Mouse (Mus musculus): ENCODE data around the gene Cdk2ap2. TPM values are rescaled to one million over a fixed set of nuclear protein-coding genes. Genes with fewer than 3 reads are reported as not detected.

Gene Cdk2ap2
- total and polyA plus RNA-seq, 2 experiments: 33.9 to 198 TPM

GRCm38 (mm10) chr19:4144550-4145498 is 47.8 kb downstream of the Cdk2ap2 start:
- Histone ChIP-seq H3K27me3 (ENCODE audit: control insufficient read depth, insufficient read depth, low read length) (no peaks in the 10 kb centered on the region), H3K4me3 (ENCODE audit: insufficient read depth, low read depth, low read length) (no peak overlapping the region), H3K27ac (replicated peaks; ENCODE audit: insufficient read depth, low read depth, low read length) (peak overlapping the region; percentile 21; the same call in 1 of the 2 replicates), H3K36me3 (ENCODE audit: control insufficient read depth, insufficient read depth, low read length) (no peaks in the 10 kb centered on the region), H3K4me1 (ENCODE audit: control insufficient read depth, insufficient read depth, low read length) (peaks cover 12% of the 10 kb centered on the region), H3K79me2 (ENCODE audit: control insufficient read depth, insufficient read depth, low read length) (peaks cover 10% of the 10 kb centered on the region; the same call in 1 of the 2 replicates), H3K9ac (ENCODE audit: low read depth, low read length) (no peak overlapping the region)
- TF ChIP-seq POLR2A (IDR thresholded peaks at IDR 0.05; ENCODE audit: extremely low read depth, insufficient read depth, low read length) (no peak), CTCF (IDR thresholded peaks at IDR 0.05; ENCODE audit: low read depth, low read length) (no peak)
- DNase-seq (ENCODE audit: extremely low read depth, low read depth, low spot score): no peak
- WGBS: 85% methylated on average over 16 of the region's 16 CpGs

DNA sequence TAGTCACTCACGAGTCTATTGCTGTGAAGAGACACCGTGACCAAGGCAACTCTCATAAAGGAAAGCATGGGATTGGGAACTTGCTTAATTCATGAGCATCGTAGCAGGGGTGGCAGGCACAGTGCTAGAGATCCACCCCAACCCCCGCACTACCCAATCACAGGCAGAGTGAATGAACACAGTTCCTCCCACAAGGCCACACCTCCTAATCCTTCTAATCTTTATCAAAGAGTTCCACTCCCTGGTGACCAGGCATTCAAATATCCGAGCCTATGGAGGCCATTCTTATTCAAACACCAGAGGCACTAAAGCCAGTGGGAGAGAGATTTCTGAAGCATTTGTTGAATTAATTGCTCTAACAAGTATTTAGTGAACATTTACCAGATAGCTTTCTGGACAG is 49.0 kb downstream of the Cdk2ap2 start:
- Histone ChIP-seq H3K4me1 (ENCODE audit: control insufficient read depth, insufficient read depth, low read length) (peaks cover 18% of the 10 kb centered on the region), H3K27ac (replicated peaks; ENCODE audit: insufficient read depth, low read depth, low read length) (no peak overlapping the region), H3K79me2 (ENCODE audit: control insufficient read depth, insufficient read depth, low read length) (peaks cover 15% of the 10 kb centered on the region; the same call in 1 of the 2 replicates), H3K36me3 (ENCODE audit: control insufficient read depth, insufficient read depth, low read length) (no peaks in the 10 kb centered on the region), H3K4me3 (ENCODE audit: insufficient read depth, low read depth, low read length) (no peak overlapping the region), H3K27me3 (ENCODE audit: control insufficient read depth, insufficient read depth, low read length) (no peaks in the 10 kb centered on the region), H3K9ac (ENCODE audit: low read depth, low read length) (no peak overlapping the region)
- TF ChIP-seq POLR2A (IDR thresholded peaks at IDR 0.05; ENCODE audit: extremely low read depth, insufficient read depth, low read length) (no peak), CTCF (IDR thresholded peaks at IDR 0.05; ENCODE audit: low read depth, low read length) (no peak)
- DNase-seq (ENCODE audit: extremely low read depth, low read depth, low spot score): no peak
- 96% methylated on average over 5 of the region's 5 CpGs for WGBS

DNA sequence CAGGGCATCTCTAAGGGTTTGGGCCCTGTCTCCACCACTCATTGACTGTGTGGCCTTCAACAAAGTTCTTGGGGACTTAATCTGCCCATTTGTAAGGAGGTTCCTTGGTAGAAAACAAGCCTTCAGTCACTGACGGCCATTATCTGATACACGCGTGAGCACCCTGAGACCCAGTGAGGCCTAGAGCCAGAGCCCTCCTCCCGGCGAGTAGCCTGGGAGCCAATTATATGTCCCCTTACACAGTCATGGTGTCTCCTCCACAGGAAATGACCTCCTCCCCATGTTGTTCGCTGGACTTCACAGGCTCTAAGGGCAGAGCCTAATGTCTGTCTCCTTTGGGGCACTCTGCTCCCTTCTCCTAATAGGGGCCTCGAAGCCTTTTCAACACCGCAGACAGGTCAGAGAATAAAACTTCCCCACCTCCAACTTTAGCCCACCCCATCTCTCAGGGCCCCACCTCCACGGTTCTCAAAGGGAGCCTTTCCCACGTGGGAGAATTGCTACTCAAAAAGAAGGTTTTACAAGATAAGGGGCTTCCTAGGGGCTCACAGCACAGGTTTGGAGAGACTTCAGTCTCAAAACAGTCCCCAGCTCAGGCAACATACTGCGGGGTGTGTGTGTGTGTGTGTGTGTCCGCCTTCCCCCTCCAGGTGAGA is 49.5 kb downstream of the Cdk2ap2 start:
- Histone ChIP-seq H3K79me2 (ENCODE audit: control insufficient read depth, insufficient read depth, low read length) (peaks cover 15% of the 10 kb centered on the region; the same call in 1 of the 2 replicates), H3K9ac (ENCODE audit: low read depth, low read length) (no peak overlapping the region), H3K27me3 (ENCODE audit: control insufficient read depth, insufficient read depth, low read length) (no peaks in the 10 kb centered on the region), H3K4me3 (ENCODE audit: insufficient read depth, low read depth, low read length) (no peak overlapping the region), H3K4me1 (ENCODE audit: control insufficient read depth, insufficient read depth, low read length) (peaks cover 18% of the 10 kb centered on the region), H3K27ac (replicated peaks; ENCODE audit: insufficient read depth, low read depth, low read length) (peak overlapping the region; percentile 7; the same call in 1 of the 2 replicates), H3K36me3 (ENCODE audit: control insufficient read depth, insufficient read depth, low read length) (no peaks in the 10 kb centered on the region)
- TF ChIP-seq POLR2A (IDR thresholded peaks at IDR 0.05; ENCODE audit: extremely low read depth, insufficient read depth, low read length) (no peak), CTCF (IDR thresholded peaks at IDR 0.05; ENCODE audit: low read depth, low read length) (no peak)
- DNase-seq (ENCODE audit: extremely low read depth, low read depth, low spot score): no peak
- 84% methylated on average over 12 of the region's 12 CpGs for WGBS

- peak overlapping the region; percentile 11 for H3K27ac ChIP-seq (replicated peaks; ENCODE audit: insufficient read depth, low read depth, low read length)
- no peak overlapping the region for H3K4me3 ChIP-seq (ENCODE audit: insufficient read depth, low read depth, low read length)
- WGBS: 60% methylated on average over 3 of the region's 3 CpGs
- no peaks in the 10 kb centered on the region for H3K27me3 ChIP-seq (ENCODE audit: control insufficient read depth, insufficient read depth, low read length)
- H3K9ac ChIP-seq (ENCODE audit: low read depth, low read length): no peak overlapping the region
- peaks cover 18% of the 10 kb centered on the region for H3K4me1 ChIP-seq (ENCODE audit: control insufficient read depth, insufficient read depth, low read length)
- H3K79me2 ChIP-seq (ENCODE audit: control insufficient read depth, insufficient read depth, low read length): peaks cover 15% of the 10 kb centered on the region; the same call in 1 of the 2 replicates
- H3K36me3 ChIP-seq (ENCODE audit: control insufficient read depth, insufficient read depth, low read length): 0 out of 2 replicates have a peak, but pooled peaks cover 2% of the 10 kb centered on the region
- peak; percentile 66 for DNase-seq (ENCODE audit: extremely low read depth, low read depth, low spot score)
- TF ChIP-seq POLR2A (IDR thresholded peaks at IDR 0.05; ENCODE audit: extremely low read depth, insufficient read depth, low read length) (no peak), CTCF (IDR thresholded peaks at IDR 0.05; ENCODE audit: low read depth, low read length) (no peak)
These were observed 50.0 kb downstream of the Cdk2ap2 start for GRCm38 (mm10) chr19:4147022-4147405.

GRCm38 (mm10) chr19:4147782-4148490 is 51.0 kb downstream of the Cdk2ap2 start:
- WGBS: 50% methylated on average over 9 of the region's 9 CpGs
- H3K27ac ChIP-seq (replicated peaks; ENCODE audit: insufficient read depth, low read depth, low read length): peak overlapping the region; percentile 11

More at GRCm38 (mm10) chr19:4147782-4148490, 51.0 kb downstream of the Cdk2ap2 start:
- H3K9ac ChIP-seq (ENCODE audit: low read depth, low read length): peak overlapping the region; percentile 31
- TF ChIP-seq POLR2A (IDR thresholded peaks at IDR 0.05; ENCODE audit: extremely low read depth, insufficient read depth, low read length) (no peak), CTCF (IDR thresholded peaks at IDR 0.05; ENCODE audit: low read depth, low read length) (no peak)
- H3K27me3 ChIP-seq (ENCODE audit: control insufficient read depth, insufficient read depth, low read length): no peaks in the 10 kb centered on the region
- peaks cover 15% of the 10 kb centered on the region; the same call in 1 of the 2 replicates for H3K79me2 ChIP-seq (ENCODE audit: control insufficient read depth, insufficient read depth, low read length)
- H3K4me1 ChIP-seq (ENCODE audit: control insufficient read depth, insufficient read depth, low read length): peaks cover 18% of the 10 kb centered on the region
- H3K4me3 ChIP-seq (ENCODE audit: insufficient read depth, low read depth, low read length): no peak overlapping the region; the same call in 1 of the 2 replicates
- peak; percentile 84 for DNase-seq (ENCODE audit: extremely low read depth, low read depth, low spot score)
- 0 out of 2 replicates have a peak, but pooled peaks cover 2% of the 10 kb centered on the region for H3K36me3 ChIP-seq (ENCODE audit: control insufficient read depth, insufficient read depth, low read length)
